24 mouse cellular contexts compared by ENCODE assay signal in genomic region chr16:4901167-4901566, GRCm38 (mm10). TPM values are rescaled to one million over a fixed set of nuclear protein-coding genes. Genes with fewer than 3 reads are reported as not detected.
DNase-seq lines count a peak whose midpoint lies in the region; ATAC-seq lines count a peak whose summit lies in the region.
"Had no signal": no experiment of that assay in that cellular context is flagged by ENCODE, and none has a peak within 500 bp of the region (broad histone marks: within the 10 kb centered on the region; RNA-seq: fewer than 3 reads in every experiment).

No protein-coding gene starts in this region.

- peak overlapping the region; percentile 20; the same call in 1 of the 2 replicates for H3K27ac ChIP-seq in hindbrain, embryonic 14.5 days
- H3K27ac ChIP-seq in hindbrain, embryonic 11.5 days (ENCODE audit: low read depth, low read length), result no peak overlapping the region
- peak overlapping the region; percentile 19 for H3K27ac ChIP-seq in midbrain, embryonic 13.5 days
- H3K27ac ChIP-seq in midbrain, embryonic 10.5 days (replicated peaks), result no peak overlapping the region
- H3K27ac ChIP-seq: embryonic facial prominence, embryonic 15.5 days; heart, embryonic 10.5 days; left cerebral cortex, adult 2 months; limb, embryonic 15.5 days; liver, embryonic 14.5 days; neural tube, embryonic 12.5 days; stomach, embryonic 15.5 days had no signal

- peaks cover 7% of the 10 kb centered on the region; the same call in 1 of the 2 replicates for H3K4me1 ChIP-seq in hindbrain, embryonic 14.5 days (replicated peaks; ENCODE audit: control insufficient read depth, insufficient read depth, low read length)
- no peaks in the 10 kb centered on the region for H3K4me1 ChIP-seq in hindbrain, embryonic 11.5 days (replicated peaks; ENCODE audit: control insufficient read depth, insufficient read depth, low read length)
- H3K4me1 ChIP-seq in midbrain, embryonic 13.5 days (replicated peaks), result peaks cover 10% of the 10 kb centered on the region; the same call in 1 of the 2 replicates
- peaks cover 4% of the 10 kb centered on the region; the same call in 1 of the 2 replicates for H3K4me1 ChIP-seq in midbrain, embryonic 10.5 days
- H3K4me1 ChIP-seq: neural tube, embryonic 12.5 days had no signal

- no peaks in the 10 kb centered on the region for H3K9me3 ChIP-seq in hindbrain, embryonic 14.5 days (ENCODE audit: control insufficient read depth, low read length)
- H3K9me3 ChIP-seq in hindbrain, embryonic 11.5 days (ENCODE audit: control insufficient read depth, low read length), result no peaks in the 10 kb centered on the region
- no peaks in the 10 kb centered on the region for H3K9me3 ChIP-seq in midbrain, embryonic 13.5 days
- no peaks in the 10 kb centered on the region for H3K9me3 ChIP-seq in midbrain, embryonic 10.5 days (replicated peaks)
- H3K9me3 ChIP-seq: embryonic facial prominence, embryonic 15.5 days; heart, embryonic 10.5 days; limb, embryonic 15.5 days; neural tube, embryonic 12.5 days; stomach, embryonic 15.5 days had no signal

- no peak for DNase-seq in hindbrain, embryonic 14.5 days (ENCODE audit: low spot score)
- DNase-seq in hindbrain, embryonic 11.5 days (ENCODE audit: low spot score), result no peak
- no peak for DNase-seq in midbrain, embryonic 10.5 days (ENCODE audit: low spot score)
- DNase-seq in kidney, adult 8-10 months, result peak; percentile 74 to 82
- DNase-seq in yolk sac, embryonic 10.5 days (ENCODE audit: low spot score), result peak; percentile 61
- no peak for DNase-seq in left cerebral cortex, adult 9 months (ENCODE audit: low spot score in 2 of 2)
- DNase-seq: adrenal gland, adult 2 months; cerebellum, adult 11 months; cerebellum, adult 9-11 months; heart, postnatal 4 days; left cerebral cortex, postnatal 4 days; lung, embryonic 14.5 days; thymus, postnatal 4 days had no signal

- H3K9ac ChIP-seq in hindbrain, embryonic 14.5 days, result no peak overlapping the region
- H3K9ac ChIP-seq in hindbrain, embryonic 11.5 days (ENCODE audit: low read depth, low read length), result no peak overlapping the region
- no peak overlapping the region for H3K9ac ChIP-seq in midbrain, embryonic 13.5 days (replicated peaks)
- H3K9ac ChIP-seq: embryonic facial prominence, embryonic 15.5 days; limb, embryonic 15.5 days; liver, embryonic 14.5 days; lung, embryonic 14.5 days; neural tube, embryonic 12.5 days; stomach, embryonic 15.5 days had no signal

- 58% methylated on average over 7 of the region's 7 CpGs for WGBS in hindbrain, embryonic 14.5 days
- 68% methylated on average over 7 of the region's 7 CpGs for WGBS in hindbrain, embryonic 11.5 days
- 58% methylated on average over 7 of the region's 7 CpGs for WGBS in midbrain, embryonic 13.5 days
- 70% methylated on average over 7 of the region's 7 CpGs for WGBS in midbrain, embryonic 10.5 days

- H3K27me3 ChIP-seq in hindbrain, embryonic 14.5 days (ENCODE audit: control insufficient read depth, insufficient read depth, low read length), result no peaks in the 10 kb centered on the region
- no peaks in the 10 kb centered on the region for H3K27me3 ChIP-seq in hindbrain, embryonic 11.5 days (ENCODE audit: control insufficient read depth, insufficient read depth, low read length)
- H3K27me3 ChIP-seq in midbrain, embryonic 13.5 days, result no peaks in the 10 kb centered on the region
- no peaks in the 10 kb centered on the region for H3K27me3 ChIP-seq in midbrain, embryonic 10.5 days (ENCODE audit: low read depth, poor library complexity, severe bottlenecking)
- H3K27me3 ChIP-seq: embryonic facial prominence, embryonic 15.5 days; limb, embryonic 15.5 days; neural tube, embryonic 12.5 days; stomach, embryonic 15.5 days had no signal

- no peaks in the 10 kb centered on the region for H3K36me3 ChIP-seq in hindbrain, embryonic 14.5 days (replicated peaks; ENCODE audit: control insufficient read depth, insufficient read depth)
- no peaks in the 10 kb centered on the region for H3K36me3 ChIP-seq in hindbrain, embryonic 11.5 days (ENCODE audit: control insufficient read depth, insufficient read depth, low read length)
- H3K36me3 ChIP-seq in midbrain, embryonic 13.5 days, result no peaks in the 10 kb centered on the region
- no peaks in the 10 kb centered on the region for H3K36me3 ChIP-seq in midbrain, embryonic 10.5 days
- H3K36me3 ChIP-seq: embryonic facial prominence, embryonic 15.5 days; limb, embryonic 15.5 days; neural tube, embryonic 12.5 days; stomach, embryonic 15.5 days had no signal

- no peak overlapping the region for H3K4me2 ChIP-seq in hindbrain, embryonic 14.5 days (replicated peaks)
- no peak overlapping the region for H3K4me2 ChIP-seq in hindbrain, embryonic 11.5 days (replicated peaks; ENCODE audit: low read depth, low read length)
- H3K4me2 ChIP-seq in midbrain, embryonic 13.5 days (replicated peaks), result no peak overlapping the region
- H3K4me2 ChIP-seq: embryonic facial prominence, embryonic 15.5 days; limb, embryonic 15.5 days; lung, embryonic 14.5 days; neural tube, embryonic 12.5 days; stomach, embryonic 15.5 days had no signal

- ATAC-seq in hindbrain, embryonic 14.5 days (ENCODE audit: low FRiP score), result no peak
- ATAC-seq in hindbrain, embryonic 11.5 days (ENCODE audit: low FRiP score), result no peak
- ATAC-seq in midbrain, embryonic 13.5 days, result no peak; the same call in 1 of the 2 replicates
- ATAC-seq: CD4-positive, CD25-positive, alpha-beta regulatory T cell, adult 4 months; forebrain, embryonic 14.5 days; inflammation-experienced regulatory T-cells, adult 6 months had no signal

- no peak overlapping the region for H3K4me3 ChIP-seq in hindbrain, embryonic 14.5 days (replicated peaks; ENCODE audit: low read length)
- no peak overlapping the region for H3K4me3 ChIP-seq in hindbrain, embryonic 11.5 days (ENCODE audit: low read depth, low read length)
- no peak overlapping the region for H3K4me3 ChIP-seq in midbrain, embryonic 13.5 days (replicated peaks)
- H3K4me3 ChIP-seq in midbrain, embryonic 10.5 days, result no peak overlapping the region
- H3K4me3 ChIP-seq: embryonic facial prominence, embryonic 15.5 days; heart, embryonic 10.5 days; left cerebral cortex, adult 2 months; limb, embryonic 15.5 days; neural tube, embryonic 12.5 days; stomach, embryonic 15.5 days had no signal

RNA-seq across cellular contexts. Expression of gene Mgrn1, which starts 15.1 kb away (rescaled TPM):
- polyA plus RNA-seq in hindbrain, embryonic 14.5 days (2014; fragmentation: Nextera tagmentation; extraction: Ambion mirVana), result 119 and 122 TPM in 2 replicates
- polyA plus RNA-seq in hindbrain, embryonic 11.5 days (2014; fragmentation: Nextera tagmentation; extraction: Ambion mirVana), result 61.3 and 68.8 TPM in 2 replicates
- polyA plus RNA-seq in midbrain, embryonic 13.5 days (2015; fragmentation: Nextera tagmentation; extraction: Ambion mirVana), result 100 and 101 TPM in 2 replicates
- 68.5 and 78.2 TPM in 2 replicates for polyA plus RNA-seq in midbrain, embryonic 10.5 days (2016; fragmentation: Nextera tagmentation; extraction: Ambion mirVana)

RNA-seq across cellular contexts. Expression of gene Ubald1, which starts 21.1 kb away (rescaled TPM):
- 54.0 and 54.4 TPM in 2 replicates for polyA plus RNA-seq in hindbrain, embryonic 14.5 days (2014; fragmentation: Nextera tagmentation; extraction: Ambion mirVana)
- polyA plus RNA-seq in hindbrain, embryonic 11.5 days (2014; fragmentation: Nextera tagmentation; extraction: Ambion mirVana), result 26.1 and 28.9 TPM in 2 replicates
- 45.8 and 46.2 TPM in 2 replicates for polyA plus RNA-seq in midbrain, embryonic 13.5 days (2015; fragmentation: Nextera tagmentation; extraction: Ambion mirVana)
- polyA plus RNA-seq in midbrain, embryonic 10.5 days (2016; fragmentation: Nextera tagmentation; extraction: Ambion mirVana), result 29.6 and 36.0 TPM in 2 replicates

RNA-seq across cellular contexts. Expression of gene Nudt16l1, which starts 37.4 kb away (rescaled TPM):
- 122 and 133 TPM in 2 replicates for polyA plus RNA-seq in hindbrain, embryonic 14.5 days (2014; fragmentation: Nextera tagmentation; extraction: Ambion mirVana)
- 131 and 138 TPM in 2 replicates for polyA plus RNA-seq in hindbrain, embryonic 11.5 days (2014; fragmentation: Nextera tagmentation; extraction: Ambion mirVana)
- polyA plus RNA-seq in midbrain, embryonic 13.5 days (2015; fragmentation: Nextera tagmentation; extraction: Ambion mirVana), result 130 and 131 TPM in 2 replicates
- 136 and 141 TPM in 2 replicates for polyA plus RNA-seq in midbrain, embryonic 10.5 days (2016; fragmentation: Nextera tagmentation; extraction: Ambion mirVana)

Comparison
In these comparisons a context has a peak if more than half of its experiments do, and no peak if none do; other contexts are left out.
1. H3K27ac ChIP-seq: peak in hindbrain, embryonic 14.5 days (single experiment) and midbrain, embryonic 13.5 days (single experiment); none in hindbrain, embryonic 11.5 days (single experiment) and midbrain, embryonic 10.5 days (single experiment).
2. DNase-seq: peak in kidney, adult 8-10 months (2 of 2) and yolk sac, embryonic 10.5 days (single experiment); none in hindbrain, embryonic 14.5 days (single experiment), hindbrain, embryonic 11.5 days (single experiment), midbrain, embryonic 10.5 days (single experiment) and left cerebral cortex, adult 9 months (0 of 2).